Mouse (Mus musculus) thymus, postnatal 14 days (tissue): ENCODE results near the gene Eprs.

Source experiments
- DNase-seq: peaks from one replicate; pipeline ENCODE4 v3.0.0; 2021

Eprs gene

DNA sequence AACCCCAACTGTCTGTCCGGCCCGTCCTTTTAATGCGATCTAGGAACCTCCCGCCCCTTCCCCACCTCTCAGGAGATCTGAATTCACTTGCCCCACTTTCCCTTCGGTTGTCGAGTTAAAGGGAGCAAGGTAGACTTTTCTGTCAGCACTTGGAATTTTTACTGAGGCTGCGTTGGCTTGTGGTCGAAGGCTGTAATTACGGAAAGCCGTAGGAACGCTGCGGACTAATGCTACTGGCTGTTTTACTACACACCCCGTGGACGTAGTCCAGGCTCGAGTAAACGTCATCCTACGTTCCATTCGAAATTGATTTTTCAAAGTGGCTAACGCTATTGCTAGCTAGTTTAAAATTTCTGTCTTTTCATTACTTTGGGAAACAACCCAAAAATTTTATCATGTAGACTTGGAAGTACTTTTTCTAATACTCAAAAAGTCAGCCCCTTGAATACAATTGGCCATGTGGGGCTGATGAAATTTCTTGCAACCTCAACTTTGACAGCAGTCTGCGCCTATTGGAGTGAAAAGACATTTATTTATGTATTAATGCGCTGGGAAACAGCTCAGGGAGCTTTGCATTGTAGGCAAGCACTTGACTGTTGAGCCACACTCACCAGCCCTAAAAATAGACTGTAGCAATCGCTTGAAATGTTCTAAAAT lies 810 bp downstream of the Eprs start:
- no peak for DNase-seq

DNA sequence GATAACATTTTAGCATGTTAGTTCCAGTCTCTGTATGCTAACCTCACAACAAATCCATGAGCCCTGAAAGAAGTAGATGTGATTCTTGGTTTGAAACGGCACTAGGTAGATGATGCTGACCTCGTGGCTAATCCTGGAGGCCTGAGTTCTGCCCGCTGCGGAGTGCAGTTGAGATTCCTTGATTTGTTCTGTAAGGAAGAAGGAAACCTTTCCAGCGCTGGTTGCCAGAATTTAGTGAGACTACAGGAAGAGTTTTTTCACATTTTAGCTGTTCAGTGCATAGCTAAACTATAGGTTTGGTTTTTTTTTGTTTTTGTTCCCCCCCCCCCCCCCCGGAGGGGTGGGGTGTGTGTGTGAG lies 1.3 kb downstream of the Eprs start:
- no peak for DNase-seq

DNA sequence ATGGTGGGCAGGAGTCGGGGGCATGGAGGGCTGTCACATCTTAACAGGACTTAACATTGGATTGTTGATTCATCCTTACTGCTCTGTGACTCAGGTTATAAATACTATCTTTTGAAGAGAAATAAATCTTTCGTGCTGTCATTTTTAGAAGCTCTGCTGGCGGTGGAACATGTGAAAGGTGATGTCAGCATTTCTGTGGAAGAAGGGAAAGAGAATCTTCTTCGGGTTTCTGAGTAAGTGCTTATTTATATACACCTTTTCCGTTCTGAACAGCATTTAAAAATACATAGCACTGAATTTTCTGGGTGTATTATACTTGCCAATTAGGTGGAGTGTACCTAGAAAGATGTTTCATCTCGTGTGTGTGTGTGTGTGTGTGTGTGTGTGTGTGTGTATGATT lies 4.5 kb downstream of the Eprs start:
- DNase-seq, result no peak

DNA sequence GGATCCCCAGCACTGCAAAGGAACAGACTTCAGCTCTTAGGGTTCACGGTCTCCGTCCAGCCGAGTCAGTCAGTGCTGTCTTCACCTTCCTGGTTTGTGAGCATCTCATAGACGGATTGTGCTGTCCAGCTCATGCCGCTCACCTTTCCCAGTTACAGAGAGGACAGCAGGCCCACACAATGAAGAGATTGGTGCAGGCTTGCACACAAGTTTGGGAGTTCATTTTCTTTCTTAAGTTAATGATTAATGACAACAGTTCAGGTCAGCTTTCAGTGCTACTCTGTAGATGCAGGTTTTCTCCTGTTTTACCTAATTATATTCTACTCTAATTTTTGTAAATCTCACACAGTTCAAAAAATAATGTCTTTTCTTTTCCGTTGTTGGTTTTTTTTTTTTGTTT lies 7.1 kb downstream of the Eprs start:
- no peak for DNase-seq

DNA sequence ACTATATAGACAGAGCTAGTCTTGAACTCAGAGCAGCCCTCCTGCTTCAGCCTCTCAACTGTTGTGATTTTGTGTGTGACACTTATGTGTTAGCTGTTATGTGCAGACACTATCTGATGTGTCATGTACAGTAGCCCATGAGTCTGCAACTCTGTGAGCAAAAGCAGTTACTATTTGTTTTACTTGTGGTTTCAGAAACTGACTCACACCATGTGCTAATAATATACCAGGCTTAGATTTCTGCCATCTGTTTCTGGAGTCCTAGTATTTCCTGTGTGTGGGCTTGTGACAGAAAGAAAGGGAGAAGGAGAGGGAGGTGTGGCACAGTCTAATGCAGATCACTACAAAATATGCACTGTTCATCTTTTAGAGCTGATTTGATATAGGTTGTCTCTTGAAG lies 13.5 kb downstream of the Eprs start:
- DNase-seq, result no peak

DNA sequence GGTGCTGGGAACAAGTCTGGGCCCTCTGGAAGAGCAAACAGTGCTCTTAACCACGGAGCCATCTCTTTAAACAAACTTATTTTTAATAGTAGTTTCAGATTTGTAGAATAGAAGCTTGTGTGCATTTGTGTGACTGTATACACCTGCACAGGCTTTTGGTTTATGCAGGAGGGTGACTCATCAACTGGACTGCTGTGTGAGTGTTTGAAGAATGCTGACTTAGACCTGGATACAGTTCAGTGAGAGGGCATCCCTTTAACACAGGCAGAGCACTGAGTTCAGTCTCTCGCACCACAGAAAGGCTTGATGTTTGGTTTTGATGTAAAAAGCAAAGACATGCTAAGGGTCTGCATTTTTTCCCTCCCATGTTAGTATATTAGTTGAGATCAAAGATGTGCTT lies 14.6 kb downstream of the Eprs start:
- no peak for DNase-seq

DNA sequence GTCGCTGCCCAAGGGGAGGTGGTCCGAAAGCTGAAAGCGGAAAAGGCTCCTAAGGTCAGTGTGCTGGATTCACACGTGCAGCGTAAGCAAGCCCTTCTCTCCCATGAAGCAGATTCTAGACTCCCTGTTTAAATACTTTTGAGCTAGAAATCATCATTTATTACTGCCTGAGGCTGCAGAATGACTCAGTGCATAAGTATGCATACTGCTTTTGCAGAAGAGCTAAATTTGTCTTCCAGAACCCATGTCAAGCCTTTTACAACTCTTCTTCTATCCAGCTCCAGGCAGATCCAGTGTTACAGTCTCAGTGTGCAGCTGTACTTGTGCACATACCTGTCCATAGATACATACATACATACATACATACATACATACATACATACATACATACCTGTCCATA lies 38.8 kb downstream of the Eprs start:
- no peak for DNase-seq

DNA sequence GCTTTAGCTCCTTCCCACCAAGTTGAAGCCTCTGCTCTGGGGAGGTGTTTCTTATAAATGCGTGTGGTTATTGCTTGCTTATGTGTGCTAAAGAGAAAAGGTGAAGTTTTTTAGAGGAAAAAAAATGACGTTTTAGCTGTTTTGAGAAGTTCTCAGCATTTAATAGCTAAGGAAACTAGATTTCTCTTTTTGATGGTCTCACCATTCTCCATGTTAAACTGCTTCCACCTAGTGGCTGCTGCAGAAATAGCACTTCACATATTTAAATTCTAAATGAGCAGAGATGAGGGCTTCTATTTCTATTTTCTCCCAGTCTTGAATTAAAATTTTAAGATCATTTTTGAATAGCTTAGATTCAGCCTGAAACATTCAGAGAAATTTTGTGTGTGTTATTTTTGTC lies 41.2 kb downstream of the Eprs start:
- peak; percentile 36 for DNase-seq

DNA sequence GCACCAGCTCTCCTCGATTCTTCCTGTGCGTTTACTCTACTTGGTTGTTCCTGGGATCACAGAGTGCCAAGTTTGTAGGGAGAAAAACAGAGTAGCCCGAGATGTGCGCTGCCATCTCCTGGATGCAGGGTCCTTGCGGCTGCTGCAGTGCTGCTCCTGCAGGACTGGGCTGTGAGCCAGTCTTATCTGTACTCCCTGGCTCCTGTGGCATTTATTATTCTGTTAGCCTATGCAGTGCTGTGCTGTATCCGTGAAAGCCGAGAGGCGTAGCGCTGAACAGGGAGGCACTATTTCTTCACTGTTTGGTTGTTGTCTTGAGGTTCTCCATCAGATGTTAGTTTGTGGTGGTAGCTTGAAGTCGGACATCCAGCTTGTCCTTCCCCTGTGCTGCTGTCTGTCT lies 43.1 kb downstream of the Eprs start:
- no peak for DNase-seq

DNA sequence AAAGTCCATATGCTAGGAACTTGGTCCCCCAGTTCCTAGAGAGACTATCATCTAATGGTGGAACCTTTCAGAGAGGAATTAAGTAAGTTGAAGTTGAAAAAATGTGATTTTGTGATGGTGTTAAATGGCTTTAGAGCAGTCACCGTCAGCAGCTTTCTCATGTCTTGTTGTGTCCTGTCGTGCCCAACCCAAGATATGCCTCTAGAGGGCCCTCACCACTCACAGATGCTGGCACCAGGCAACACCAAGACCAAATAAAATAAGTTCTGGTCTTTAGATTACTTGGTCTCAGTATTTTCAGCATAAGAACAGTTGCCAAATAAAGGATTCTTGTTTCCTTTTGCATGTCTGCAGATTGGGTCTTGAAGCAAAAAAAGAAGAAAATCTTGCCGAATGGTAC lies 47.0 kb downstream of the Eprs start:
- DNase-seq, result no peak

DNA sequence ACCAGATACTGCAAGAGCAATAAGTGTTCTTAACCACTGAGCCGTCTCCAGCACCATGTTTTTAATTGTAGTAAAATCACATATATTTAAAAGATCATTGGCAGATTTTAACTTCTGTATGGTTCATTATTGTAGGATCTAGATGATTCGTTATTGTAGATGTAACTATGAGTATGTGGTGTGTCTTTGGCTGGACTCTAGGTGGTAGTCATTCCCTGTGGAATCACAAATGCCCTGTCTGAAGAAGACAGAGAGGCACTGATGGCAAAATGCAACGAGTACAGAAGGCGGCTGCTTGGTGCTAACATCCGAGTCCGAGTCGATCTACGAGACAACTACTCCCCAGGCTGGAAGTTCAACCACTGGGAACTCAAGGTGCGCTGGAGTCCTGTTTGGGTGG lies 55.2 kb downstream of the Eprs start:
- no peak for DNase-seq

DNA sequence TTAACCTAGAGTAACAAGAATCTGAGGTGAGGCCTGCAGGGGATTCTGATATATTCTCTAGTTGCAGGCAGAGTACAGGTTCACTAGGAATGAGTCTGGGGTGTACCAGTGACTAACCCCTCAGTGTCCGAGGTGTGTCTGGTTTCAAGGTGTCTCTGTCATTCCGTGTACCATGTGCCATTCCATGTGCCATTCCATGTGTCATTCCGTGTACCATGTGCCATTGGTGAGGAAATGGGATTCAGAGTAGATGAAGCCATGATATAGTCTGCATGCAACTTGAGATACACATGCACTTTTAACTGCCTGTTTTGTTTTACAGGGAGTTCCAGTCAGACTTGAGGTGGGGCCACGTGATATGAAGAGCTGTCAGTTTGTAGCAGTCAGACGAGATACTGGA lies 57.0 kb downstream of the Eprs start:
- DNase-seq, result no peak

DNA sequence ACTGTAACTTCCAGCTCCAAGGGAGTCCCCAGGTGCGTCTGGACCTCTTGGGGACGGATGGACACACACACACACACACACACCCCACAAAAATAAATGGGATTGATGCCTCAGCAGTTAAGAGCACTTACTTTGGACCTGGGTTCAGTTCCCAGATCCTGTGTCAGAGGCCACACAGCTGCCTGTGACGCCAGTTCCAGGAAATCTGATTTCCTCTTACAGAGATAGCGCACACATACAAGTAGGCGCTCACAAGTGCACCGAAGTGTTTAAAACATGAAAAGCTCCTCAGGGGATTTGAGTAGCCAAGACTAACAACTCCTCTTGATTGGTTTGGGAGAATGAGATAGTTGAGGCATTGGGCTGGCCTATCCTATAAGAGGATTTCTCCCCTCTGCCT lies 57.9 kb downstream of the Eprs start:
- DNase-seq, result no peak

DNA sequence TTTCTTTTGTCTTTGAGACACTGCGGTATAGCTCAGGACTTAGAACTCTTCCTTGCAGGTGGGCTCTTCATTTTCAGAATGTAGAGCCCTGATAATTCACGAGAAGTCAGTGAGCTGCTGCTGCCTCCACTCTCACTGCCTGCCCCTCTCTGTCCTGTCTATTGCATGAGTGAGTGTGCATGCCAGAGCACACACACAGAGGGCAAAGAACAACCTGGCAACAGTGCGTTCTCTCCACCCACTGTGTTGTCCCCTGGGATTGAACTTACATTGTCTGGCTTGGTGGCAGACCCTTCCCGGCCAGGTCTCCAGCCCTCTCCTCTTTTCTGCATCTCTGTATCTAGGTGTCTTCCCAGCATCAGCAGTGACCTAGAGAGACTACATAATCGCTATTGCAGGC lies 63.7 kb downstream of the Eprs start:
- DNase-seq, result no peak

DNA sequence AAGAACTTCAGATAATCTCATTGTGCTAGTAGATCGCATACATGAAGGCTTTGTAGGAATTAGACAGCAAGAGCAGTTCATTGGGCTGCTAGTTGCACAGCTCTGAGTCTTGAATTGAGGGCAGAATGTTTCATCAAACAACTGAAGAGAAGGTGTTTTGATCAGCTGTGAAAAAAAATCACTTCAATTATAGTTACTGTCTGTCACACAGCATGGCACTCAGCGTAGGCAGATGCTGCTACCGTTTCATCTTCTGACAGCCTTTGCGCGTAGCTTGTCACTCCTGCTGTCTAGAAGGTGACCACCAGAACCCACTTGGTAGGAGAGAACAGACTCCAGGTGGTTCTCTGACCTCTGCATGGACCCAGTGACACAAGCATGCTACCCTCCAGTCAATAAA lies 67.6 kb downstream of the Eprs start:
- no peak for DNase-seq

DNA sequence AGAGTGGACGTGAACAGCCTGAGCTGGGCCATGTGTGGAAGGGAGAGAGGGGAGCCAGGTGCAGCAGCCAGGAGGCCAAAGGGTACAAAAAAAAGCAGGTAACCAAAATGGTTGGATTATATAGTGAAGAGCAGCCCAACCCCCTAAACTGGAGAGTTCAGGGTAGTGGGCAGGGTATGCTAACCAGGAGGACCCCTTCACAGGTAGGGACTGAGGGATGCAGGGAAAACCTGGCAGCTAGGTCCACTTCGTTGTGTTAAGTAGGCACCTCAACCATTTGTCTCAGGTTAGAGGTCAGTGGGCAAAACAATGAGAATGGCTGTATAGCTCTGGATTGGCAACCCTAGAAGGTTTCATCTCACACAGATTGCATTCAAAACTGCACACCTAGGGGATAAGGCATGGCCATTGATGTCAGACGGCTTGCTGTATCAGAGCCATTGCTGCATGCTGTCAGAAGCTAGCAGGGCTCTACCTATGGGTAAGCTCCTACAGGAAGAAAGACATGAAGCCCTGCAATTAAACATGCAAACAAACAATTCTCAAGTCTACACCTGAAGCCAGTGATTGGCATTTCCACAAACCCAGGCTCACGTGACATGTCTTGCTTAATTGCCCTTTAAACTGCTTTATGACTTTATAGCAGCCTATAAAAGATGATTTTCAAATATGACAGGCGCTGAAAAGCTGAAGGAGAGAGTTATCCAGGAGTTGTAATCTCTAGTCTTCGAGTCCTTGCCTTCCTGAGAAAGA lies 68.6 kb downstream of the Eprs start:
- no peak for DNase-seq

DNA sequence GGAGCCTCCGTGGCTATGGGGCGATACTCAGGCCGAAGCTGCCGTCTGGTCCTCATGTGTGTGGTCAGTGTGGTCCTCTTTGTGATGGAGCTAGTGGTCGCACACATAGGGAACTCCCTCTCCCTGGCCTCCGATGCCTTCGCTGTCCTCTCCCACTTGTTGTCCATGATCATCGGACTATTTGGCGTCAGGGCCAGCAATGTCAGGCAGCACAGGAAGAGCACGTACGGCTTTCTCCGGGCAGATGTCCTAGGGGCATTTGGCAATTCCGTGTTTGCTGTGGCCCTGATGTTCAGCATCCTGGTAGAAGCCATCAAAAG lies 69.1 kb downstream of the Eprs start:
- no peak for DNase-seq

DNA sequence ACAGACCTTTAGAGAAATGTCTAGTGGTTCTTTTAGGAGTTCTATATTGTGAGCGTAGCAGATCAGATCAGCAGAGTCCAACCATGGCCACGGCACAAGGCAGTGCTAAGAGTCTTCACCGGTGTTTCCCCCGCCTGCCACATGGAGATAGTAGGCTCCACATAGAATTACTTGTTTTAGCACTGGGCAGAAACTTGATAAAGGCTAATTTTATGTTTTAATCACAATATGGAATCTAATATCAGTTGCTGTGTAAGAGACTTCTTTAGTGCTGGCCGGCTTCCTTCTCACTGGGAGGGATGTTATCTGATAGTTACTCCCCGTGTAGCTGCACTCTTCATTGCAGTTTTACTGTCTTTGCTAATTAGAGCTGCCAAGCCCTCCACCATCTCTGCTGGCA lies 70.3 kb downstream of the Eprs start:
- DNase-seq, result no peak

DNA sequence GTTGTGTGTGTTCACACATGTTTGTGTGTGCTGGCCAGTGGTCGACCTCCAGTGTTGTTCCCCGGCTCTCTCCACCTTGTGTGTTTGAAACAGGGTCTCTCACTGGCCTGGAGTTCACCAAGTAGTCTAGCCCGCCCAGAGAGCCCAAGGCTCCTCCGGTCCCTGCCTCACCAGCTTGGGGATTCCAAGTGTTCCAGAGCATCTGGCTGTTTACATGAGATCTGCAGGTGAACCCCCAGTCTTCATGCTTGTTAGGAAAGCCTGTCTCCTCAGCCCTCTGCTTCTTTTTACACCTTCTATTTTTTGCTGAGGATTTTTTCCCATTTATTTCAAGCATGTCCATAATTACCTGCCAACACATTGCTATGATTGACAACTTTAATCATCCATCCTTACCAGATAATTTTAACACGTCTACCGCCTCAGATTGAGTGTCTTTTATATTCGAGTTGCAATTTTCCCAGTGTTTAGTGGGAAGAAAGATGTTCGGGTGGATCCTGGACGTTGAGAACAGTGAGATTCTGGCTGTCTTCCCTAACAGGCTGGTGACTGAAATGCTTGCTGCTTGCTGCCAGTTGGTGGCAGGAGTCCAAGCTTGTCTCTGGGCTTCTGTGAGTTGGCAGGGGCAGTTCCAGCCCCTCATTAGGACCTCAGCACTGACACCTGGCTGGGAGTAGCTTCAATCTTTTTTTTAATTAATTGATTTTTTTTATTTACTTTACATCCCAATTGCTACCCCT lies 76.2 kb downstream of the Eprs start:
- no peak for DNase-seq

DNA sequence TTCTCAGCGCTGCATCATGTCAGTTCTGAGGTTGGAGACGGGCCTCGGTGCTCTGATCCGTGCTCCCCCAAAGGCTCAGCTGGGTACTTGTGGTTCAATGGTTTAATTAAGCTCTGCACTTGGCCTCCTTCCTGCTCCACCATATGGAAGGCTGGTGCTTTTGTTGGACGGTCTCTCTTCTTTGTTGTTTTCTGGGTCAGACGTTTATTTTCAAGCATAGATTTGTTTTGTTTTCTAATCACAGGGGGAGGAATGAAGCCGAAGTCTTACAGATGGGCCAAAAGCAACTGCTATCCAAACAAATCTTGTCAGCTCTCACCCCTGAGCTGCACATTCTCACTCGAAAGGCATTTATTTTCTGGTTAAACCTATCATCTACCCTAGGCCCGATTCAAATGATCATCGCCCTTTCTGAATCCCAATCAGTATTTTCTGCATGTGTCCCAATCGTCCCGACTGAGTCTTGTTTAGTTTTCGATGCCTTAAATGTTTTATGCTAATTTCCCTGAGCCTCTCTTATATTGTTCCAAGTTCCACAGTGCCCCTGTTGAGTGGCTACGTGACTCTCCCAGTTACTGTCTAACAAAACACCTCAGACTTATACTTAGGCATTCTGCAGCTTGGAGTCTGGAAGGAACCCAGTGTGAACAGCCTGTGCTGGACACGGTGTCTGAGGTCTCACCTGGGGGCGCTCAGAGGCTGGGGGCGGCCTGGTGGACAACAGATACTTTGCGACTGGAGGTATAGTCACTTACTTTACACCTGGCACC lies 79.0 kb downstream of the Eprs start:
- no peak for DNase-seq

DNA sequence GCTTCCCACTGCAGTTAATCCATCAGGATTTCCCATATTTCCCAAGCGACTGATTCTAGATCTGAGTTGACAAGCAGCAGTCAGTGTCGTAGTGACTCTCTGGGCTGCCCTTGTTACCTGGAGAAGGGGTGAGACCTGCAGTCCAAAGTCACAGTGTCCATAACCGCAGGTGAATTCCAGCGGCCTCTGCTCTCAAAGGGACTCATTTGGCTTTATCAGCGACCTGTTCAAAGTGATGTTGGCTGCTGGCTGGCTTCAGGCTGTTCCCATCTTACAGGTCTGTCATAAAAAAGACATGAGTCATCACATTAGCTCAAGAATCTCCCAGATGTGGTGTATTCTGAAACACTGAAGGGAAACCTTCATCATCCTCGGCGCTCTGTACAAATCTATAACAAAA lies 86.1 kb downstream of the Eprs start:
- no peak for DNase-seq

DNA sequence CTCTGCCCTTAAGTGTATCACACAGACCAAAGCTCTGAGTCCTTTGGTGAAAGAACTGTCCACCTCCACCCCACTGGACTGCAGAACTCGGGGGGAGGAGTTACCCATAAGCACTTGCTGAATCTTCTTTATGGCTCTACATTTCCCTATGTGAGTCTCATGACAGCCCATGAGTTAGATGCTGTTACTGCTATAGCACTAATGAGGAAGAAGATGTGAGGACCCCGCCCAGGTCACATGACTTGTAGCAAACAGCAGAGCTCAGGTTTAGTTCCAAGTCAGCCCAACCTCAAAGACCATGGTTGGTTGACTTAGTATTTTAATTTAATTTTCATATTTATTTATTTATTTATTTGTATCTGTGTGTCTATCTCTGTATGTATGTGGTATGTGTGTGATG lies 86.9 kb downstream of the Eprs start:
- DNase-seq, result no peak

DNA sequence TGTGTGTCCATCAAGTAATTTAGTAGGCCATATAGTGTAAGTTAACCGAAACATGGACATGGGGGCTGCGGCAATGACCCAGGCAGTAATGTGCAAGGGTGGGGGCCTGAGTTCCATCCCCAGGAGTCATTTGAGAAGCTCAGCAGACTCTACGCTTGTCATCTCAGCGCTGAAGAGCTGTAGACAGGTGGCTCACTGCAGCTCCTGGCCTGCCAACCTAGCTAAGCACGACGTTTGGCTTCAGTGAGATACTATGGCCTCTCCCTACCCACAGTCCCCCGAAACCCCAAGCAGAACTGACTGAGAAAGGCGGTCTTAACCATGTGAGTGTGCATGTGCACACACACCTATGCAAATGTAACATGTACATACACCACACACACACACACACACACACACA lies 88.2 kb downstream of the Eprs start:
- no peak for DNase-seq

DNA sequence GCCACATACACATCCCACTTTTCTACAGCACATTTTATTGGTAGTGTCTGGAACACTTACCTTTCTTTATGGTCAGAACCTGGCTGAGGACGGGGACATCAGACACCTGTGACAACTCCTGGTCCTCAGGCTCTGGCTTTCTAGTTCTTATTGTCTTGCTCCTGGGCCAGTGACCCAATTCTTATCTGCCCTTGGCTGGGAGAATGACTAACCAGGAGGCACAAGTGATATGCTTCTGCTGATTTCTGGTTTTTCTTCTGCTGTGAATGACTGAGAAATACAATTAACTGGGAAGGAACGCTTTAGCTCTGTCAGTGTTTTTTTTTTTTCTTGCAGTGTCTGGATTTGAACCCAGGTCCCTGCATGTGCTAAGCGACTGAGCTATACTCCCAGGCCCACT lies 88.7 kb downstream of the Eprs start:
- DNase-seq, result no peak
